Mouse (Mus musculus) large intestine, adult 2 months (tissue): ENCODE measurements around the gene Myzap. TPM values are rescaled to one million over a fixed set of nuclear protein-coding genes. Genes with fewer than 3 reads are reported as not detected.

Experiments used
- DNase-seq: peaks from one replicate; pipeline ENCODE4 v3.0.0-alpha.2; 2012; ENCODE audit warnings: low read depth, low spot score
- WGBS: fragments of 180-500 bp; shearing (Covaris S2); methylation state at CpG from one replicate; pipeline ENCODE4 v1.1.7; 2018; 5-methylcytosine and 5-hydroxymethylcytosine counted together
- polyA plus RNA-seq: library from polyadenylated mRNA; depleted of rRNA; stranded (reverse); fragments of >200 nt; gene quantifications from 2 replicates; pipeline ENCODE4 v1.2.3, GENCODE M21; 2012

The Myzap gene
- polyA plus RNA-seq, 1 experiment: 11.5 TPM

DNA sequence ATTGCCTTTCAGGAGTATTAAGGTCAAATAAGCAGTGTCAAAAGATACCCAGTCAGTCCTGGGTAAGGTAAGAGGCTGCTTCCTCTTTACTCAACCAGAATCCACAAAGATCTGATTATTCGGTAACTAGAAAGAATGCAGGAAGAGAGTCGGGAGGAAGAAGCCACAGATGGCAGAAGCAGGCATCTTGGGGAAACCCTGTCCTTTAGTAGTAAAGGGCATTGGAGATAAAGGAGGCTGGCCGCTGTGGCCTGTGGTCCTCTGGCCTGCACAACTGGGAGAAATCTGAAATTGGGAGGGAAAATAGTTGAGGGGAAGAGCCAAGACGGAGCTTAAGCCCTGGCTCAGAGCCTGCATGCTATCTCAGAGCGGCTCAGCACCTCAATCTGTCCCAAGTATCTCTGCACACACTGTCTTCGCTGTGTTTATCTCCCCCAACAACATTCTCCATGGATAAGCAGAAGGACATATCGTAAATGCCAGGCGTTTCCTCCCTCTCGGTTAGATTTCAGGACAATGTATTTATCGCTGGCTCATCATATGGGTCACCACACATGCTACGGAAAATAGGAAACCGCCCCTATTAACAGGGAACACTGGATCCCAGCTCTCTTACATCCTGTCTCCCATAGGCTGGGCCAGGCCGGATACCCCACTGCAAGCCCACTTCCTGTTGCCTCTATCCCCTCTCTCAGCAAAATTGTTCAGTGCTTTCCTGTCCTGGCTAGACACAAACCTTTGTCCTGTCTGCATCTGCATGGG lies 14.3 kb upstream of the Myzap start:
- 54% methylated on average over 13 of the region's 13 CpGs for WGBS
- no peak for DNase-seq

DNA sequence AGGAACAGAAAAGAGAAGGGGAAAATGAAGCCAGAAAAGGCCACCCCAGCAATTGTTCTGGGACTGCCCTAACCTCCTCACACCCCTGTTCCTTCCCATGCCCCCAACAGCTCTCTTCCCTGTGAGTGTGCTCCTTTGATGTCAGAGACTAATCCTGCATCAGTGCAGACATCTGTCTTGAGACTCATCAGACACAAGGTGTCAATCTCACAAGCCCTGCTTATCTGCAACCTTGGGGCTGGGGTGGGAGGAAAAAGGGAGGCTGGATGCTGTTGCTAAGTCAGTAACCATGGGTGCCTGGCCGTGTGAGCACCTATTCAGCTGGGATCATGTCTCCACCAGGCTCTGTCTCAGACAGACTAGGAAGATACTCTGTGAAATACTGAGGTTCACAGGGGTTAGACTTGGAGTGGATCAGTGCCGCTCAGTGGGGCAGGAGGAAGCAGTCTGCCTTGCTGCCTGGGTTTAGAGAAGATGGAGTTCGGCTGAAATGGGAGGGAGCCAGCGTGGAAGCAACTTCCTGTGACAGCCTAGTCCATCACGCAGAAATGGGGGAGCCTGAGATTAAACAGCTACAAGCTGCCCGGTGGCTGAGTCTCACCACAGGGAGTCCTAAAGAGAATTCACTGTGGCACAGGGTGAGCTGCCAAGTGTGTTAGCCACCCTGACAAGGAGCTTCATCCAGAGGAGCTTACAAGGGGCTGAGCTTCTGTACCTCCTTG lies 12.9 kb upstream of the Myzap start:
- no peak for DNase-seq
- WGBS: 61% methylated on average over 6 of the region's 6 CpGs

- WGBS: 63% methylated on average over 7 of the region's 7 CpGs
- DNase-seq: no peak
Measured at GRCm38 (mm10) chr9:71599861-71600260, 7.7 kb upstream of the Myzap start.

DNA sequence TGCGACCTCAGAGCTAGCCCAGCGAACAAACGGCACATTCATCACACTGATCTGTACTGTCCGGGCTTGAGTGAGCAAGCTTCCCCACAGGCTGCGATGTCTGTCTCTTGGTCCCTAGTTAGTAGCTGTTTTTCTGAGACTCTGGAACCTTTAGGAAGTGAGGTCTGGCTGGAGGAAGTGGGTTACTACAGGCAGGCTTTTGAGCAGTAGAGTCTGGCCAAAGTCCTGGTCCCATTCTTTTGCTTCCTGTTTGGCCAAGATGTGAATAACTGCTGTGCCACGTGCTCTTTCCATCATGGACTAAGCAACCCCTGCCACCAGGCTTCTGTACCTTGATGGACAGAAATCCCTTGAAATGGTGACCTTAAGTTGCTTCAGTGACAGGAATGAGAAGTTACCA lies 4.7 kb upstream of the Myzap start:
- 67% methylated on average over 6 of the region's 6 CpGs for WGBS

DNA sequence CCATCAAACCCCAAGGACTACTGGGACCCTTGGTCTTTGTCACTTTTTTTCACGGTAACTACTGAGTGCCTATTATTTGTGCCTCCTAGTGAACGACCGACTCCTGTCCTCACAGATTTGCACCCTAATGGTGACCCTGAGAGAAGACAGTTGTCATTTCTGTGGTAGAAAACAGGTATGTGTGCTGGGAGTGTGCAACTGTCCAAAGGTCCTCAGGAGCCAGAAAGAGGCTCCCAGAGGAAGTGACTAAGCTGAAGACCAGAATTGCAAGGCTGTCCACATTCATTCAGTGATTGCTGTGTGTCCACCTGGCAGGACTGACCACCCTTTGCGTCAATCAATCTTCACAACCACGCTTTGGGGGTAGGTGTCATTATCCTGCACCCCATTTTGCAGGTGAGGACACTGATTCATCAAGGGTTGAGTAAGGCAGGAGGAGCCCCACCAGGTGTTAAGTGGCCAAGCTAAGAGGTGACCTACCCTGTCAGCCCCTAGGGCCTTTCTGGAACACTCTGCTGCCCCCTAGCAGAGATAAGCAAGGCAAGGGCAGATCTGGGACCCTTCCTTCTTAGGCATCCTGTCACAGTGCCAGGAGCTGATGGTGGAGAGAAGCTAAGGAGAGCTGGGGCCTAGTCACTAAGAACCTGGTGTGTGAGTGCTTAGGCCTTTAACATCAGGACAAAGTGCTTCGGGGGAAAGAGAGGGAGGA lies 571 bp upstream of the Myzap start:
- WGBS: 16% methylated on average over 6 of the region's 6 CpGs
- no peak for DNase-seq

More for the DNA sequence above, 4.7 kb upstream of the Myzap start:
- no peak for DNase-seq

- DNase-seq: no peak
- 42% methylated on average over 5 of the region's 5 CpGs for WGBS
Measured at GRCm38 (mm10) chr9:71591106-71591505, 1.1 kb downstream of the Myzap start.

- WGBS: 26% methylated on average over 7 of the region's 7 CpGs
- no peak for DNase-seq
Measured at GRCm38 (mm10) chr9:71589771-71590170, 2.4 kb downstream of the Myzap start.

GRCm38 (mm10) chr9:71588930-71589592 lies 3.1 kb downstream of the Myzap start:
- 24% methylated on average over 2 of the region's 2 CpGs for WGBS
- DNase-seq: no peak

GRCm38 (mm10) chr9:71586408-71586807 lies 5.8 kb downstream of the Myzap start:
- 27% methylated on average over 3 of the region's 3 CpGs for WGBS
- DNase-seq: peak; percentile 93

- WGBS: 91% methylated on average over 1 of the region's 1 CpGs
- no peak for DNase-seq
Measured at GRCm38 (mm10) chr9:71582771-71583170, 9.4 kb downstream of the Myzap start.

DNA sequence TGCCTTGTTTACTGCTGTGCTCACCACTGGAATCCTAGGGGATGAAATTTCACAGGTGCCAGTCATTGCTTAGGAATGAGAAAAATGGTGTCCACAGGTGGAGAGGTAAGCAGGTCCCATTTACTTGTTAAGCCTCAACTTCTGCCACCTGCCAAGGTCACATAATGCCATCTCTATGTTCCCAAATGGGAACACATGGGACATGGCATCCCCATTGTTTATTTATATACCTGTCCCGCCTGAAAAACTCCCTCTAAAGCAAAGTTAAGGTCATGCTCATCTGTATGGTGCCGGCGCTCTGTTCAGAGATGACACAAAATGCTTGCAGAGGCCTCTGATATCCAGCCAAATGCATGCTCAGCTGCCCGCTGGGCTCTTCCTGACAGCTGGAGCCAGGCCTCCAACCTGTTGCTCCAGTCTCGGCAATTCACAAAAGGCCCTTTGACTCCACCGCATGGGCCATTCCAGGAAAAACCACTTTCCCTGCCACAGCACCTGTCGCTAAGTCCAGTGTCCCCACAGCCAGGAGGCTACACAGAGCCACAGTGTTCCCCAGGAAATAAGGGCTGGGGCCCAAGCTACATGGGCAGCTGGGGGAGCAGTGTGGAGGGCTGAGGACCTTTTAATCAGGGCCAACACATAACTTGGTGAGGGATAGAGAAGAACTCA lies 13.1 kb downstream of the Myzap start:
- 24% methylated on average over 7 of the region's 7 CpGs for WGBS
- DNase-seq: no peak

DNA sequence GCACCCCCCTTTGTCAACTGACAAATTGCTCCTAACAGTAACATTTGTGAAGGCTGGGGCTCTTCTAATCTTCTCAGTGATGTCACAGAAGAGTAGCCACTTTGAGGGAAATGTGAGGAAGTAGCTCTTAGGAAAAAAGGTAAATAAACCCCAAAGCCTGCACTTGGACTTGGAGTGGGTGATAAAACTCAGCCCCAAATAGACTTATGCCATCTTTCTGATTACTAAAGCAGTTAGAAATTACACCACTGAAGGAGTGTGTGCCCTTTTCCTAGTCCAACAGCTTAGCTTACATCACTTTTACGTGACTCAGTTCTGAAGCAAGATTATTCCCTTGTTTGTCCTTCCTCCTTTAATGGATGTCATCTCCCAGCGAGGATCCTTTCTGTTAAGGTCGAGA lies 17.7 kb downstream of the Myzap start:
- no peak for DNase-seq
- WGBS: 53% methylated on average over 3 of the region's 3 CpGs

DNA sequence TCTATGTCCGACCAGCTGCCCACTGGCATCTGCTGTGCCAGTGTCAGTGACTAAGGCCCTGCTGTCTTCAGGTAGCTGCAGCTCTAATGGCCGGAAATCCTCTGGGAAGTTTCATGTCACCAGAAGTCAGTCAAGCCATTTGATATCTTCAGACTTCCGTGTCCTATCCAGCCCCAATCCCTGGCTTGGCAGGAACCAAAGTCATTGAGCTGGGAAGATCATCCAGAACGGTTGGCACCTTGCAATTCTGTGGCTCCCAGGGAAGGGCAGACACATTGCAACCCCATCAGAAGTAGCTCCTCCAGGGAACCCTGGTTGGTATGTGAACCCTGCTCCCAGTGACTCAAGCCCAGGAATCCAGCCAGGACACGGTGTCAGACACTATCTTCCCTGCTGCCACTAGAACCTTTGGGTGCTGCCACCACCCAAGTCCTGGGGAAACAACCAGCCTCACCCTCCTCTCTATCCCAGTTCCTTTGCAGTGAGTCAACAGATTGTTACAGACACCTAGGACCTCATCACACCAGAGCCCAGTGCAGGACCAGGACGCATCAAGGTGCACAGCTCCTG lies 18.3 kb downstream of the Myzap start:
- no peak for DNase-seq
- WGBS: 55% methylated on average over 6 of the region's 6 CpGs

GRCm38 (mm10) chr9:71571150-71571633 lies 21.0 kb downstream of the Myzap start:
- WGBS: 12% methylated on average over 7 of the region's 7 CpGs
- peak; percentile 83 for DNase-seq

DNA sequence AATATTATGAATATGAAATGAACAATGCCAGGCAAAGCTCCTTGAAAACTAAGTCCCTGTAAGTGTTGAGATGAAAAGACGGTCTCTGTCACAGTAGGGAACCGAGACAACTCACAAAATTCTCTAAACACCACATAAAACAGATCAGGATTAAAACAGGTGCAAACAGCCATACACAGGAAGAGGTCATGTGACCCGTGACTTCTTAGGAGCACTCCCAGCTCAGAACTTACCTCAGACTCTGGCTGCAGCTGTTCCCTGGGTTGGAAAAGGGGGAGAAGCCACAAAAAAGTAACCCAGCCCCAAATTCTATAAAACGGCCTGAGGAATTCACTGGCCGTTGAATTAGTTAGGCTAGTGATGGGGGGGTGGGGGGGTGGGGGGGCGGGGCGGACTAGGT lies 22.0 kb downstream of the Myzap start:
- WGBS: 41% methylated on average over 7 of the region's 7 CpGs
- no peak for DNase-seq

DNA sequence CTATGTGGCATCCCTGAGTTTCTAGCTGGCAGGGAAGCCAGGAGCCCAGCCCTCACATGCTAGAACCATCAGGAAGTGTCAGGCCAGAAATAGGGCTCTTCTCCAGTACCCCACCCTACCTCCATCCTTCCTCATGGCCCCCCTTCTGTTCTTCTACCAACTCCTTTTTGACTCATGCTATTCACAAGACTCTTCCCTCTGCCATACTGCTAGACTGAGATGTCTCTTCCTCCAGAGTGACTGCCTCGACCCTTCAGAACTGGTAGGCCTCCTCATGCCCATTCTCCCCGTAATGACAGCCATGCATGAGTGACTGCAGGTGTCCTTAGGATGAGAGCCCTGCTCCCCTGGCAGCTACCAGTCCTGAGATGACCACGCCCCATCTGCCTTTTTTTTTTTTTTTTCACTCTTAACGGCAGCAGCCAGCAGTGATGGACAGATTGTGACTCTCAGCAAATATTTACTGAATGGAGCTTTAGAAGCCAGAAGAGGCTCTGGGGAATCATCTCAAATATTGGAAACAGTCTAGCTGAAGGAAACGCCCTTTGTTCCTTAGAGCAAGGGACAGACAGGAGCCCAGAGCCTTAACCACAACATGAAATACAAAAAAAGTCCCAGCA lies 23.7 kb downstream of the Myzap start:
- no peak for DNase-seq
- WGBS: 29% methylated on average over 5 of the region's 5 CpGs

DNA sequence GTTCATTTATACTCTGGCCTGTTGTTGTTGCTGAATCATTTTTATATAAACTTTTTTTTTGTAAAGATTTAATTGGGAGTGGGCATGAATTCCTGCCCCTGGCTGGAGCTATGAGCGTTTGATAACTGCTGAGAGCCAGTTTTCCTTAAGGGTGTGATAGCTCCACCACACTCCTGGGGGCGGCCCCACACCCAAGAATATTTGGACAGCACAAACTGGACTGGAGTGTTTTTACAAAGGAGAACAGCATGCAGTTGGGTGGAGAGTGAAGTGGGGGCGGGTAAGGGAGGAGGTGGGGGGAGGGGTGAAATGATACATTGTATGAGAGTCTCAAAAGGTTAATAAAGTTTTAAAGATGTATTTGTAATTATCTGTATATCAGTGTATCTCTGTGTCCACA lies 24.8 kb downstream of the Myzap start:
- WGBS: 44% methylated on average over 3 of the region's 3 CpGs
- no peak for DNase-seq

GRCm38 (mm10) chr9:71566763-71567162 lies 25.4 kb downstream of the Myzap start:
- 26% methylated on average over 4 of the region's 4 CpGs for WGBS
- no peak for DNase-seq

DNA sequence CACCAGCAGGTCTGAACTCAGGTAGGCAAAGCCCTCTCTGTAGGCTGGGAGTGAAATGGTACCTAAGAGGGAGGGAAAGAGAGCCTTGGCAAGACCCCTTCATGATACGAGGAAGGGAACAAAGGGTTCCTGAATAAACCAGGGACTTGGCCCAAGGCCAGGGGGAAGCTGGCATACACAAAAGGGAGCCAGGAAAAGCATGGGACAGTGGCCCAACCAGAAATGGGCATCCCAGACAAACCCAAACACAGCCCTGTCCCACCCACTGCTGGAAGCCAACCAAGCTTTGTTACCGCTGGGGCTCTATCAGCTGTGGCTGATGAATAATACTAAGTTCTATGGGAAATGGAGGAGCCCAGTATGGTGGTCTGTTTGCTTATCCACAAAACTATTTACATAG lies 34.4 kb downstream of the Myzap start:
- no peak for DNase-seq
- WGBS: 30% methylated on average over 2 of the region's 2 CpGs
